Mouse (Mus musculus) cerebellum, adult 11-12 months (tissue): ENCODE measurements around the gene Il1a.

Experiments used
- DNase-seq: peaks from one replicate; pipeline ENCODE4 v3.0.0; 2022

Il1a gene

GRCm38 (mm10) chr2:129309836-129310235 lies at the start of gene Il1a:
Il1a (minus strand) TSS chr2:129309972.
- DNase-seq, result no peak

GRCm38 (mm10) chr2:129338138-129338621 lies 28.4 kb upstream of the Il1a start:
- DNase-seq, result no peak

- DNase-seq, result no peak
Measured at GRCm38 (mm10) chr2:129333471-129333870, 23.7 kb upstream of the Il1a start.

- DNase-seq, result no peak
Measured at GRCm38 (mm10) chr2:129330540-129330939, 20.8 kb upstream of the Il1a start.

- DNase-seq, result no peak
Measured at GRCm38 (mm10) chr2:129330024-129330423, 20.3 kb upstream of the Il1a start.

GRCm38 (mm10) chr2:129328238-129328637 lies 18.5 kb upstream of the Il1a start:
- DNase-seq, result no peak

- DNase-seq, result no peak
Measured at GRCm38 (mm10) chr2:129324216-129324615, 14.4 kb upstream of the Il1a start.

GRCm38 (mm10) chr2:129322117-129322635 lies 12.4 kb upstream of the Il1a start:
- no peak for DNase-seq

- no peak for DNase-seq
Measured at GRCm38 (mm10) chr2:129320033-129320605, 10.3 kb upstream of the Il1a start.

- DNase-seq, result no peak
Measured at GRCm38 (mm10) chr2:129315831-129316230, 6.1 kb upstream of the Il1a start.

- DNase-seq, result no peak
Measured at GRCm38 (mm10) chr2:129314880-129315279, 5.1 kb upstream of the Il1a start.

GRCm38 (mm10) chr2:129313934-129314333 lies 4.2 kb upstream of the Il1a start:
- DNase-seq, result no peak

- no peak for DNase-seq
Measured at GRCm38 (mm10) chr2:129306020-129306419, 3.8 kb downstream of the Il1a start.

GRCm38 (mm10) chr2:129297589-129297982 lies 12.2 kb downstream of the Il1a start:
- DNase-seq, result no peak

- peak; percentile 98 for DNase-seq
Measured at GRCm38 (mm10) chr2:129296671-129297588, 12.8 kb downstream of the Il1a start, which contains the start of gene Ckap2l. Ckap2l (minus strand) TSS chr2:129297212.

- DNase-seq, result no peak
Measured at GRCm38 (mm10) chr2:129296086-129296485, 13.7 kb downstream of the Il1a start.

GRCm38 (mm10) chr2:129295075-129295474 lies 14.7 kb downstream of the Il1a start:
- DNase-seq, result no peak

GRCm38 (mm10) chr2:129273823-129274222 lies 35.9 kb downstream of the Il1a start:
- no peak for DNase-seq

GRCm38 (mm10) chr2:129270621-129271020 lies 39.2 kb downstream of the Il1a start:
- DNase-seq, result no peak

- no peak for DNase-seq
Measured at GRCm38 (mm10) chr2:129269986-129270385, 39.8 kb downstream of the Il1a start.

GRCm38 (mm10) chr2:129269161-129269643 lies 40.6 kb downstream of the Il1a start:
- no peak for DNase-seq

- DNase-seq, result no peak
Measured at GRCm38 (mm10) chr2:129267738-129268137, 42.0 kb downstream of the Il1a start.

- DNase-seq, result no peak
Measured at GRCm38 (mm10) chr2:129265316-129265715, 44.5 kb downstream of the Il1a start.

GRCm38 (mm10) chr2:129263073-129263472 lies 46.7 kb downstream of the Il1a start:
- DNase-seq, result no peak
